Mouse (Mus musculus) v-Abl transformed pro-B cells (cell line): ENCODE measurements around the gene Gsc2.

ENCODE experiments used
- in situ Hi-C, 2 experiments: fragments of 400-800 bp; cut with MboI; formaldehyde crosslinking; loops; one replicate each; pipeline ENCODE4 v1.15.1; 2025; ENCODE audit not compliant: unreplicated experiment in 2 of 2

Gene Gsc2

GRCm38 (mm10) chr16:17928087-17928580 is 13.3 kb upstream of the Gsc2 start, which contains the start of gene Slc25a1:
Gene Slc25a1 (minus strand): TSS chr16:17928219.
- in situ Hi-C loops = no loop called here

DNA sequence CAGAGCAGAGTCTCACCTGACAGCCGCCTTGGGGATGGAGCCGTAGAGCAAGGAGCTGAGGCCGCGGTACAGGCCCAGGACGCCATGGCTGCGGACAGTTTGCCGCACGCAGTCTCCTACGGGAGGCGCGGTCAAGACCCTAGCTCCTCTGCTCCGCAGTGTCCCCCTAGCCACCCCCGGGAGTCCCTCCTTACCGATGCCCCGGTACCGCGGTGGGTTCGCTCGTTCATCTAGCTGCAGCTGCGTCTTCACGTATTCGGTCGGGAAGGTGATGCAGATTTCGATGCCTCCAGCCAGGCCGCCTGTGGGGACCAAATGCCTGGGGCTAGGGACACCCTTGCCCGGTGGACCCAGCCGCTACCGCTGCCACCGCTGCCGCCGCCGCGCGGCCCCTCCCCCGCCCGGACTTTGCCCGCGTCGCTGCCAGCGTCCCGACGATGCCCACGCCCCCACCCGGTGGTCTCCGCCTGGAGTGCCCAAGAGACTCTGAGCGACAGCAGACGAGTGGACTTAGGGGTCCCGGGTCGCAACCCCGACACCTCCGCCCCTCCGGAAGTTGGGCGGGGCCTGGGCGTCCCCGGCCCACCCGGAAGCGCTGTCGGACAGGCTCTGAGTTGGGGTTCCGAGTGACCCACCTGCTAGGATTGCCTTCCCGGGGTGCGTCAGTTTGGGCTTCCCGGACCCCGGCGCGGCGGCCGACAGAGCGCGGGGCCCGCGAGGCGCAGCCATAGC is 12.7 kb upstream of the Gsc2 start:
- in situ Hi-C loops = no loop called here

DNA sequence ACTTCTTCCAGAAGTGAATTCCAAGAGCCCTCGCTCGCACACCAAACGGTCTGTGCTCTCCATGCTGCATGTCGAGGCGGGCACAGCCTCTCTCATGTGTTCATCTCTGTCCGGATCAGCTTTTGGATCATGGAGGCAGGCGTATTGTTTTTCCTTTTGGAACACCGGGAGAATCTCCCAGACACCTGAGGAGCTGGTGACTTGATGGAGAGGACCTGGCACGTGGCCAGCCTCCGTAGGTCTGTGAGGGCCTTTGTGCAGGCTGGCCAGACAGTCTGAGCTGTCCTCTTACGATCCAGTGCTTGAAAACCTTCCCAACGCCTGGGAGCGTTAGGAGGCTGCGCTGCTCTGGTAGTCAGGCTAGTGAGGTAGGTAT is 7.3 kb upstream of the Gsc2 start:
- in situ Hi-C loops = no loop called here

- in situ Hi-C loops = no loop called here
These were observed 6.7 kb upstream of the Gsc2 start for GRCm38 (mm10) chr16:17921325-17922162.

- in situ Hi-C loops = no loop called here
These were observed 5.7 kb upstream of the Gsc2 start for GRCm38 (mm10) chr16:17920586-17920985.

DNA sequence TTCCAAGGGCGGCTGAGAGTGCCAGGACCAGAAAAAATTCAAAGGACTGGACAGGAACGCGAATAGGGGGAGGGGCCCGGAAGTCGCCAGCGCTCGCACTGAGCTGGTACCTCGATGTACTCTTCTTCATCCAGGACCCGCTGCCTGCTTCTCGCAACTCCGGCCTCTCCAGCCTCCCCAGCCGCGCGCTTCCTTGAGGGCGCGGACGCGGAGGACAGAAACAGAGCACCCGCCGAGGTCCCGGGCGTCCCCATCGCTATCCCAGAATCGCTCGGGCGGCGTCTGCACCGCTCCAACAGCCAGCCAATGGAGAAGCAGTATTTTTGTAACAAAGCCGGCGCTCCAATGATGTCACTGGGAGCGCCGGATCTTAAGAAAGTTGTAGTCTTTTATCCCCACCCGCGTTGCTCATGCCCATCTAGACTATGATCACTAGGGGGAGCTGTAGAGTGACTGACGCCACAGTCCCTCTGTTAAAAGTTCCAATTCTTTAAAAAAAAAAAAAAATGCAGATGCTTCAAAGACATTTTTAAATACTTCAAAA is 3.7 kb downstream of the Gsc2 start, which contains the start of gene Ess2:
Gene Ess2 (minus strand): TSS at position 297 of the 544 bp plus-strand sequence.
- in situ Hi-C loops = loop anchor here (5.0 kb wide), 2 partner anchors 76 to 126 kb away; no protein-coding TSS in a partner anchor

GRCm38 (mm10) chr16:17898462-17898861 is 16.4 kb downstream of the Gsc2 start, which contains the start of the genes Dgcr2 and Tssk2:
Gene Dgcr2 (minus strand): TSS chr16:17898562.
Gene Tssk2 (plus strand): TSS chr16:17898637.
- in situ Hi-C loops = no loop called here

DNA sequence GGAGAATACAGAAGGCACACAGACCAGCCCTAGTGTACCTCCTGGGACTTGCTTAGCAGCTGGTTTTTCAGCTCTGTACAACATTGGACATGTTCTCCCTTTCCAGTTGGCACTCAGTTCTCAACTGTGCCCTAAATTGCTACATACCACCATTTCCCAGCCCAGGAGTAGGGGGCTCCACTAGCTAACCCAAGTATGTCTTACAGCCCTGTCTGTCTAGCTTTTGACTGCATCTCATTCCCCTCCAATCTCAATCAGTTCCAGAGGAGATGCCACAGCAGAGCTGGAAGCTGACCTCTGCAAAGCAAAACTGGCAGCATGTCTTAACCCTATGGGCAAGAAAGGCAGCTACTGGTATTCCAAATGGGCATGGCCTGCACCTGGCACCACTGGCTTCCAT is 18.8 kb downstream of the Gsc2 start:
- in situ Hi-C loops = no loop called here

GRCm38 (mm10) chr16:17893923-17894322 is 20.9 kb downstream of the Gsc2 start, which contains the start of gene Tssk1:
Gene Tssk1 (plus strand): TSS chr16:17894223.
- in situ Hi-C loops = loop anchor here in 1 of 2 experiments (5.0 kb wide), 1 partner anchor 37 kb away; no protein-coding TSS in a partner anchor

GRCm38 (mm10) chr16:17892606-17893005 is 22.3 kb downstream of the Gsc2 start:
- in situ Hi-C loops = loop anchor here in 1 of 2 experiments (5.0 kb wide), 1 partner anchor 35 kb away; no protein-coding TSS in a partner anchor

DNA sequence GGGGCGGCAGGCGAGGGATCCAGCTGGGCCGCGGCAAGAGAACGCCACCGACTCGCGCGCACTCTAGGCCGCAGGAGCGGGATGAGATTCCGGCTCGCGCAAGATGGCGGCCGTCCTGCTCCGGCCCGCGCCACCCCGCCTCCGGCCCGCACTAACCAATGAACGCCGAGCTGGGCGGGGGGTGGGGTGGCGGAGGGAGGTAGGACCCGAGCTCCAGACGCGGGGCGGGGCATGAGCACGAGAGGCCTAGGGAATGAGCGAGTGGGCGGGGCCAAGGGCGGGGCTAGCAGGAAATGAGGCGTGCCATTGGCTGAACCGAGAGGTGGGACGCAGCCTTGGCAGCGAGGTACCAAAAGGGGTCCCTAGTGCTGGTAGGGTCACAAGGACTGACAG is 23.3 kb downstream of the Gsc2 start, which contains the start of gene Gm20518:
Gene Gm20518 (minus strand): TSS at position 105 of the 393 bp plus-strand sequence.
- in situ Hi-C loops = loop anchor here in 1 of 2 experiments (5.0 kb wide), 1 partner anchor 34 kb away; no protein-coding TSS in a partner anchor

GRCm38 (mm10) chr16:17890917-17891566 is 23.8 kb downstream of the Gsc2 start:
- in situ Hi-C loops = loop anchor here in 1 of 2 experiments (5.0 kb wide), 1 partner anchor 34 kb away; no protein-coding TSS in a partner anchor

- in situ Hi-C loops = loop anchor here in 1 of 2 experiments (5.0 kb wide), 1 partner anchor 33 kb away; no protein-coding TSS in a partner anchor
These were observed 24.5 kb downstream of the Gsc2 start for GRCm38 (mm10) chr16:17890342-17890727.

- in situ Hi-C loops = loop anchor here in 1 of 2 experiments (5.0 kb wide), 1 partner anchor 33 kb away; no protein-coding TSS in a partner anchor
These were observed 25.0 kb downstream of the Gsc2 start for GRCm38 (mm10) chr16:17889689-17890341.

- in situ Hi-C loops = no loop called here
These were observed 30.7 kb downstream of the Gsc2 start for GRCm38 (mm10) chr16:17884116-17884515.

DNA sequence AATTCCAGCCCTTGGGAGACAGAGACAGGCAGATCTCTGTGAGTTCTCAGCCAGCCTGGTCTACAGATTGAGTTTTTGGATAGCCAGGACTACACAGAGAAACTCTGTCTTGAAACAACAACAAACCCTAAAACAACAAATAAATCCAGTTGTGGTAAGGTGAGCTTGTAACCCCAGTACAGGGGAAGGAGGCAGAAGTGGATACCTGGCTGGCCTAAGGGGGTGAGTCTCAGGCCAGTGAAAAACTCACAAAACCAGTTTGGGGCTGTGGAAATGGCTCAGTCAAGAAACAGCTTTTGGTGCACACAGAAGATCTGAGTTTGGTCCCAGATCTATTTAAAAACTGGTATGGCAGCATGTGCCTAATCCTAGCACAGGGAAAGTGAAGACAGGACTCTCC is 32.7 kb downstream of the Gsc2 start:
- in situ Hi-C loops = no loop called here

- in situ Hi-C loops = no loop called here
These were observed 35.3 kb downstream of the Gsc2 start for GRCm38 (mm10) chr16:17879571-17879970.

GRCm38 (mm10) chr16:17876096-17876495 is 38.8 kb downstream of the Gsc2 start:
- in situ Hi-C loops = no loop called here

- in situ Hi-C loops = no loop called here
These were observed 39.7 kb downstream of the Gsc2 start for GRCm38 (mm10) chr16:17875174-17875573.
